8 mouse cellular contexts compared by ENCODE assay signal in genomic region chr7:119019537-119019936, GRCm38 (mm10). TPM values are rescaled to one million over a fixed set of nuclear protein-coding genes. Genes with fewer than 3 reads are reported as not detected.
DNase-seq lines count a peak whose midpoint lies in the region; ATAC-seq lines count a peak whose summit lies in the region.

No protein-coding gene starts in this region.

- H3K36me3 ChIP-seq in midbrain, embryonic 16.5 days (ENCODE audit: control insufficient read depth, insufficient read depth, low read length) = no peaks in the 10 kb centered on the region

- H3K4me1 ChIP-seq in midbrain, embryonic 16.5 days (ENCODE audit: control insufficient read depth, insufficient read depth, low read length) = no peaks in the 10 kb centered on the region

- H3K27ac ChIP-seq in midbrain, embryonic 16.5 days (ENCODE audit: low read length) = no peak overlapping the region

- peak; percentile 43 for DNase-seq in gastrocnemius, postnatal 10 days
- no peak for DNase-seq in gastrocnemius, postnatal 36 days
- peak; percentile 77 for DNase-seq in MN1 (ENCODE audit: low spot score)
- DNase-seq in heart, postnatal 4 days = peak; percentile 73
- peak; percentile 64 to 78 for DNase-seq in layer of hippocampus, postnatal 10 days (ENCODE audit: low spot score in 2 of 2)

- no peaks in the 10 kb centered on the region for H3K27me3 ChIP-seq in midbrain, embryonic 16.5 days (ENCODE audit: control insufficient read depth, insufficient read depth, low read depth, low read length)

- H3K9ac ChIP-seq in midbrain, embryonic 16.5 days (ENCODE audit: low read depth, low read length) = no peak overlapping the region

- WGBS in midbrain, embryonic 16.5 days = 20% methylated on average over 4 of the region's 4 CpGs

- H3K9me3 ChIP-seq in midbrain, embryonic 16.5 days (replicated peaks; ENCODE audit: control insufficient read depth, low read length, poor library complexity, severe bottlenecking) = no peaks in the 10 kb centered on the region

- ATAC-seq in common myeloid progenitor, adult 5-6 weeks (replicated peaks; ENCODE audit: low read depth, poor library complexity, severe bottlenecking) = peak; percentile 59
- peak; percentile 70 for ATAC-seq in midbrain, embryonic 16.5 days
- no peak for ATAC-seq in inflammation-experienced regulatory T-cells, adult 6 months

- intact Hi-C loops in gastrocnemius, postnatal 36 days (cut with DNase I) = no loop called here

- H3K4me2 ChIP-seq in midbrain, embryonic 16.5 days (ENCODE audit: low read length) = no peak overlapping the region

- H3K4me3 ChIP-seq in midbrain, embryonic 16.5 days (ENCODE audit: low read depth, low read length) = no peak overlapping the region

RNA-seq across cellular contexts. Expression of gene Gprc5b, which starts 24.5 kb away (rescaled TPM):
- total RNA-seq in gastrocnemius, postnatal 10 days (2021) = 10 to 100 TPM; 34.9 to 36.6 TPM
- 10 to 100 TPM; 14.0 to 19.0 TPM for total RNA-seq in gastrocnemius, postnatal 36 days (2021)
- total RNA-seq in common myeloid progenitor, adult 5-6 weeks (2017) = 2.2 and 5.3 TPM in 2 replicates
- total RNA-seq in heart, postnatal 4 days (2021) = 10 to 100 TPM; 18.3 to 21.0 TPM
- total RNA-seq in layer of hippocampus, postnatal 10 days (2021) = 10 to 100 TPM; 43.1 to 44.1 TPM
- 2.9 and 3.1 TPM in 2 replicates for polyA plus RNA-seq in midbrain, embryonic 16.5 days (2015; fragmentation: Nextera tagmentation; extraction: Ambion mirVana)
- 1 to 10 TPM in 2 of 3 experiments, not detected in 1; 2.0 to 7.6 TPM for polyA plus RNA-seq in inflammation-experienced regulatory T-cells, adult 6 months (2017; shearing (Covaris generic))

Comparison
In these comparisons a context has a peak if more than half of its experiments do, and no peak if none do; other contexts are left out.
1. DNase-seq: peak in gastrocnemius, postnatal 10 days (single experiment), MN1 (single experiment), heart, postnatal 4 days (single experiment) and layer of hippocampus, postnatal 10 days (2 of 2); none in gastrocnemius, postnatal 36 days (0 of 2).